Mouse (Mus musculus): Measurements from ENCODE around the gene Apobec1. TPM values are rescaled to one million over a fixed set of nuclear protein-coding genes. Genes with fewer than 3 reads are reported as not detected.

Gene Apobec1
- polyA plus RNA-seq, 1 experiment from 2014 or later = 6.3 TPM

DNA sequence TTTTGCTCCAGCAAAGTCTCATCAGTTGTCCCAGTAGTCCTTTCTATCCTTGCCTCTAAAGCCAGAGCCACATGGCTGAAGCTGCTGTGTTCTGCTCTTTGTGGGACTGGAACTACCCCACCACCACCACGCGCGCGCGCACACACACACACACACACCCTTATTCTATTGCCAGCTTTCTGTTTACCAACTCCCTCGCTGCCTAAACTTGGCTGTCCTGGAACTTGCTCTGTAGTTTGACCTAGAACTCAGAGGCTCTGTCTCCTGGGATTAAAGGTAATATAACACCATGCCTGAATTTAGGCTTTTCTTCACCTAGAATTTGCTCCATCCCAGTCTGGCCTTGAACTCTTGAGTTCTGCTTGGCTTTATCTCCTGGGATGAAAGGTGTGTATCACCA lies 18.8 kb upstream of the Apobec1 start:
- no peak for ATAC-seq
- H3K36me3 ChIP-seq = no peaks in the 10 kb centered on the region
- no peaks in the 10 kb centered on the region for H3K27me3 ChIP-seq (replicated peaks)
- H3K9me3 ChIP-seq = no peaks in the 10 kb centered on the region
- H3K4me1 ChIP-seq (replicated peaks) = no peaks in the 10 kb centered on the region
- no peak overlapping the region for H3K27ac ChIP-seq
- 90% methylated on average over 6 of the region's 6 CpGs for WGBS
- no peak overlapping the region for H3K9ac ChIP-seq
- H3K4me3 ChIP-seq (replicated peaks) = no peak overlapping the region
- H3K4me2 ChIP-seq (replicated peaks) = no peak overlapping the region

DNA sequence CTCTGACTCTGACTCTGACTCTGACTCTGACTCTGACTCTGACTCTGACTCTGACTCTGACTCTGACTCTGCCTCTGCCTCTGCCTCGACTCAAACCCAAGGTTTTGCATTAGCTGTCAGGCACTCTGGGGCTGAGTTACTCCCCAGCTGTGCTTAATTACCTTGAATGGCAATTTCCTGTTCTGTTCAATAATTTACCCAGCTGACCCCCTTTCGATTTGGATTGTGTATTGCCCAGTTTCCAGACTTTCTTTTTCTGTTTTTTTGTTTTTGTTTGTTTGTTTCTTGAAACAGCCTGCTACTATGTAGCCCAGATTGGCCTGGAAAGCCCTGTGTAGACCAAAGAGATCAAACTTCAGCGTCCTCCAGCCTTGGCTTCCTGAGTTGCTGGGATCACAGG lies 13.8 kb upstream of the Apobec1 start:
- Histone ChIP-seq H3K27me3 (replicated peaks) (no peaks in the 10 kb centered on the region), H3K36me3 (no peaks in the 10 kb centered on the region), H3K27ac (no peak overlapping the region), H3K4me2 (replicated peaks) (no peak overlapping the region), H3K9ac (no peak overlapping the region), H3K9me3 (no peaks in the 10 kb centered on the region), H3K4me1 (replicated peaks) (no peaks in the 10 kb centered on the region), H3K4me3 (replicated peaks) (no peak overlapping the region)
- 60% methylated on average over 3 of the region's 3 CpGs for WGBS
- no peak for ATAC-seq

DNA sequence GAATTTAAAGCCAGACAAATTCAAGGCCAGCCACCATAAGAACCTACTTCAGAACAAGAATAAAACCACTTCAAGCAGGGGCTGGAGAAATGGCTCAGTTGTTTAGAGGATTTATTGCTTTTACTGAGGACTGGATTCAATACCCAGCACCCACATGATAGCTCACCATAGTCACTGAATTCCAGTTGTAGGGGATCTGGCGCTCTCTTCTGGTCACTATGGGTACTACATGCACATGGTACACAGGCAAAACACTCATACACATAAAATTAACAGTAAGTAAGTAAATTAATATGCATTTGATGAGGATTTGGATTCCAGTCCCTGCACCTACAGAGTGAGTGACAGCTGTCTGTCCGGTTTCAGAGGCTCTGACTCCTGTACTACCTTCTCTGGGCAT lies 11.8 kb upstream of the Apobec1 start:
- Histone ChIP-seq H3K9ac (no peak overlapping the region), H3K36me3 (no peaks in the 10 kb centered on the region), H3K4me1 (replicated peaks) (no peaks in the 10 kb centered on the region), H3K27me3 (replicated peaks) (no peaks in the 10 kb centered on the region), H3K4me3 (replicated peaks) (no peak overlapping the region), H3K4me2 (replicated peaks) (no peak overlapping the region), H3K27ac (no peak overlapping the region), H3K9me3 (no peaks in the 10 kb centered on the region)
- WGBS = 55% methylated on average over 2 of the region's 2 CpGs
- no peak for ATAC-seq

DNA sequence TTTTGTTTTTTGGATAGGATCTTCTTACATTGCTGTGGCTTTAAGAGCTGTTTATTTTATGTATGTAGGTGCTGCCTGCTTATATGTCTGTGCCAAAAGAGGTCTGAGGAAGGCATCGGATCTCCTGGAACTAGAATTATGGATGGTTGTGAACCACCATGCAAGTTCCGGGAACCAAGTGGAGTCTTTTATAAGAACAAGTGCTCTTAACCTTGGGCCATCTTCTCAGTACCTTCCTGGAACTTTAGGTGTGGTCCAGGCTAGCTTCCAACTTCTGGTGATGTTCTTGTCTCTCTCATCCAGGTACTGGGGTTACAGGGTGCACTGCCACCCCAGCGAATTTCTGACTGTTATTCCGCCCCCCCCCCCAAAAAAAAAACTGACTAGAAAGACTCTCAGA lies 10.2 kb upstream of the Apobec1 start:
- 76% methylated on average over 4 of the region's 4 CpGs for WGBS
- no peaks in the 10 kb centered on the region for H3K9me3 ChIP-seq

DNA sequence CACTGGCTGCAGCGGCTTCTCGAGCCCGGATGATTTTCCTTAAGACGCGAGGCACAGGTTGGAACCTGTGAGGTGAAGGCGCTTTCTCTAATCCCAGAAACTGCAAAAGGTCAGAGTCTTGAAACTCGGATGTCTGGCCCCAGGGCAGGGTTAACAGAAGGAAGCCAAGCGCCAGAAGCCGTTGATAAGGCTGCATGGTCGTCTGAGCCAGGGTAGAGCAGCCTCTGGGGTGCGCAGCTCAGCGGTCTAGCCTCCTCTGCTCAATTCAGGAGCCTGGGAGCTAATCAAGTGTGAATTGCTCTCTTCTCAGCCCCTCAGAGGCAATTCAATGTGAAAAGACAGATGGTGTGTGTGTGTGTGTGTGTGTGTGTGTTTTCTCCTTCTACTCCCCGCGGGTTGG lies 7.5 kb upstream of the Apobec1 start, which contains the start of gene Gdf3:
Gene Gdf3, minus strand, starts transcription at position 317 of the 400 bp plus-strand sequence.
- Histone ChIP-seq H3K4me3 (replicated peaks) (no peak within 1 kb of the TSS), H3K27ac (no peak within 1 kb of the TSS), H3K4me1 (replicated peaks) (no peaks in the 10 kb centered on the region), H3K9me3 (no peaks in the 10 kb centered on the region), H3K36me3 (no peaks in the 10 kb centered on the region), H3K4me2 (replicated peaks) (no peak within 1 kb of the TSS), H3K27me3 (replicated peaks) (no peaks in the 10 kb centered on the region), H3K9ac (no peak within 1 kb of the TSS)
- 0 out of 2 replicates have a peak, but pooled peaks have one; percentile 64 for ATAC-seq
- WGBS = 49% methylated on average over 14 of the region's 14 CpGs

More for the DNA sequence above, 10.2 kb upstream of the Apobec1 start:
- Histone ChIP-seq H3K4me1 (replicated peaks) (no peaks in the 10 kb centered on the region), H3K27me3 (replicated peaks) (no peaks in the 10 kb centered on the region), H3K27ac (no peak overlapping the region), H3K4me2 (replicated peaks) (no peak overlapping the region), H3K9ac (no peak overlapping the region), H3K36me3 (no peaks in the 10 kb centered on the region), H3K4me3 (replicated peaks) (no peak overlapping the region)
- no peak for ATAC-seq

DNA sequence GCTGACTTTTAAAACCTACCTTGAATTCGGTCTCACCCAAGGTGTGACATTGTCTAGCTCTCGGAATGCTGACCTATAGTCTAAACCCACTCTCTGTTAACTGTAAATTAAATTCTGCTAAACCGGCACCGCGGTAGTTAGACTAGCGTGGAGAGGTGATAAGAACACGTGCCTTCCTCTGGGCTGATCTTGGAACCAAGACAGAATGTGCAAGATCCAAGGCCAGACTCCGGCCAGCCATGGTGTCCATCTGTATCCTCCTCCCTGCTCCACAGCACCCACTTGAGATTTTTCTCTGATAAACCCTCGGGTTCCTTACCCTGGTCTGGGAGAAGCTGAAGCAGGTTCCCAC lies 7.1 kb upstream of the Apobec1 start:
- 53% methylated on average over 9 of the region's 9 CpGs for WGBS

DNA sequence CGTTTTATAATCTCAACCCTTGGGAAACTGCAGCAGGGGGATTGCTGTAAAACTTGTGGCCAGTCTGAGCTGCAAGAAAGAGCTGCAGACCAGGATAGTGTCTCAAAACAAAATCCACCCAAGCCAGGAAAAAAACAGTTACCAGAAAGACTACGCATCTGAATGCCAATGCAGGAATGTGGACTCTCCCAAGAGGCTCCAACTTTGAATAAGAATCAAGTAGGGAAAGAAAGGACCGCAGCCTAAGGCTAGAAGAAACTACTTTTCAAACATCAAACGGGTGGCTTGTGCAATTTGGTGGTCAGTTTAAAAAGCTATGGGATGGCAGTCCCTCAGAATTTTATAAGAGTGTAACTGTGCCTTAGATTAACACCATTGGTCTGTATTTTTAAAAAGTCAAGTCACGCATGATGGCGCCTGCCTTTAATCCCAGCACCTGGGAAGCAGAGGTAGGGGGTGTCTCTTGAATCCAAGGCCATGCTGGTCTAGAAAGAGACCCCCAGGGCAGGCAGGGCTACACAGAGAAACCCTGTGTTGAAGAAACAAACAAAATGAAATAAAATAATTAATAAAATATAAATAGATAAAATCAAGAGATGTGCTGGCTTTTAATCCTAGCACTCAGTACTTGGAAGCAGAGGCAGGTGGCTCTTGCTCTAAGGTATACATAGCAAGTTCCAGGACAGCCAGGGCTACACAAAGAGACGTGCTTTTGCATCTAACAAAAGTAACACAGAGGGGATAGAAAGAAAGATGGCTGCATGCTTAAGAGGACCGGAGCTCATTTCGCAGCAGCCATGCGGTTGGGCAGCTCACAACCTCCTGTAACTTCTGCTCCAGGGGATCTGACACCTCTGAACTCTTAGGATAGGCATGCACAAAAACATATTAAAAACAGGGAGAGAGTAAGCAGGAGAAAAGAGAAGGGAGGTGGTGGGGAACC lies 6.5 kb upstream of the Apobec1 start:
- Histone ChIP-seq H3K27ac (no peak overlapping the region), H3K9me3 (no peaks in the 10 kb centered on the region), H3K27me3 (replicated peaks) (no peaks in the 10 kb centered on the region), H3K4me3 (replicated peaks) (no peak overlapping the region), H3K4me2 (replicated peaks) (no peak overlapping the region), H3K9ac (no peak overlapping the region), H3K4me1 (replicated peaks) (no peaks in the 10 kb centered on the region), H3K36me3 (no peaks in the 10 kb centered on the region)
- 78% methylated on average over 10 of the region's 10 CpGs for WGBS
- no peak for ATAC-seq

More for the DNA sequence above, 7.1 kb upstream of the Apobec1 start:
- H3K36me3 ChIP-seq = no peaks in the 10 kb centered on the region
- H3K4me3 ChIP-seq (replicated peaks) = no peak overlapping the region
- H3K27ac ChIP-seq = no peak overlapping the region
- ATAC-seq = no peak
- no peak overlapping the region for H3K4me2 ChIP-seq (replicated peaks)
- H3K9me3 ChIP-seq = no peaks in the 10 kb centered on the region
- H3K27me3 ChIP-seq (replicated peaks) = no peaks in the 10 kb centered on the region
- H3K4me1 ChIP-seq (replicated peaks) = no peaks in the 10 kb centered on the region
- no peak overlapping the region for H3K9ac ChIP-seq

DNA sequence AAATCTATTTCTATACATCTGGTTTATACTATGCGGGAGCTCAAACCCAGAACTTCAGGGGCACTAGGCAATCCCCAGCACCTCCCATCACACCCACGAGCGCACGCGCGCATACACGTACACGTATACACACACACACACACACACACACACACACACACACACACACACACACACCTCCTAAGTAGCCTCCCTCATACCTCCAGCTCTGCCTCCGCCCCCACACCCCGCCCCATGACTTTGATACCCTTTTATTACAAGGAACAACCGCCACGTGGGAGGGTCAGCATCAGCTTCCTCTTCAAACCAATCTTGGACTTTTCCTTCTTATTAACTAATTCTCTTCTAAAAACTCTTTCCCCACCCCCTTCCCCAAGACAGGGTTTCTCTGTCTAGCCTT lies 5.5 kb upstream of the Apobec1 start:
- Histone ChIP-seq H3K4me3 (replicated peaks) (no peak overlapping the region), H3K4me2 (replicated peaks) (no peak overlapping the region), H3K9me3 (no peaks in the 10 kb centered on the region), H3K27ac (no peak overlapping the region), H3K4me1 (replicated peaks) (no peaks in the 10 kb centered on the region), H3K27me3 (replicated peaks) (no peaks in the 10 kb centered on the region), H3K9ac (no peak overlapping the region), H3K36me3 (no peaks in the 10 kb centered on the region)
- WGBS = 91% methylated on average over 12 of the region's 12 CpGs
- no peak for ATAC-seq

DNA sequence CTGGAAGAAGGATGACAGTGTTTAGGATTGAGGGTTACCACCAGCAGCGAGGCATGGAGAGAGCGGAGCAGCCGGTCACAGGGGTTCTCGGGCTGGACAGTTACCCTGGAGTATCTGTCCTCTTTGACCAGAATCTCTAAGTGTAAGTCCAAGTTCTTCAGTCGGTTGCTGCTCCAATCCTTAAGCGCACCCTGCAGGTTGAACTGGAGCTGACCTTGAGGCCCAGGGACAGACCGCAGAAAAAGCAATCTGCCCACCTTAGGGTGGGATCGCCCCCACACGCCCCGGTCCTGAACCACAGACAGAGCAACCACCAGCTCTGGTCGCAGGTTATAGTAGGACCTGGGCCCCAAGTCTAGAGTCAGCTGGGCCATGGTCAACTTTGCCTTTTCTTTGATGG lies 4.4 kb upstream of the Apobec1 start:
- ATAC-seq = no peak
- H3K27me3 ChIP-seq (replicated peaks) = no peaks in the 10 kb centered on the region
- 92% methylated on average over 11 of the region's 11 CpGs for WGBS

DNA sequence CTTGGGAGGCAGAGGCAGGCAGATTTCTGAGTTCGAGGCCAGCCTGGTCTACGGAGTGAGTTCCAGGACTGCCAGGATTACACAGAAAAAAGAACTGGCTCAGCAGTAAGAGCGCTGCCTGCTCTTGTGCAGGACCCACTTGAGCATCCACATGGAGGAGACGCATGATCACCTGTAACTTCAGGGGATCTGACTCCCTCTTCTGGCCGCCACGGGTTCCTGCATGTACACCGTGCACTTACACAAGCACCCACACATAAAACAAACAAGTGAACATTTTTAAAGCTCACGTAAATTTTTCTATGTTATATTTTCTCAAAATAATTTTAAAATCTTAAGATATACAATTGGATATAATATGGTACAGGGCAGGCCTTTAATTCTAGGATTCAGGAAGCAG lies 3.2 kb upstream of the Apobec1 start:
- Histone ChIP-seq H3K9me3 (no peaks in the 10 kb centered on the region), H3K36me3 (no peaks in the 10 kb centered on the region), H3K4me1 (replicated peaks) (no peaks in the 10 kb centered on the region), H3K27me3 (replicated peaks) (no peaks in the 10 kb centered on the region), H3K9ac (no peak overlapping the region), H3K27ac (no peak overlapping the region), H3K4me3 (replicated peaks) (no peak overlapping the region), H3K4me2 (replicated peaks) (no peak overlapping the region)
- WGBS = 89% methylated on average over 8 of the region's 8 CpGs
- no peak for ATAC-seq

More for the DNA sequence above, 4.4 kb upstream of the Apobec1 start:
- Histone ChIP-seq H3K4me2 (replicated peaks) (no peak overlapping the region), H3K9ac (no peak overlapping the region), H3K9me3 (no peaks in the 10 kb centered on the region), H3K4me1 (replicated peaks) (no peaks in the 10 kb centered on the region), H3K27ac (no peak overlapping the region), H3K4me3 (replicated peaks) (no peak overlapping the region), H3K36me3 (no peaks in the 10 kb centered on the region)

DNA sequence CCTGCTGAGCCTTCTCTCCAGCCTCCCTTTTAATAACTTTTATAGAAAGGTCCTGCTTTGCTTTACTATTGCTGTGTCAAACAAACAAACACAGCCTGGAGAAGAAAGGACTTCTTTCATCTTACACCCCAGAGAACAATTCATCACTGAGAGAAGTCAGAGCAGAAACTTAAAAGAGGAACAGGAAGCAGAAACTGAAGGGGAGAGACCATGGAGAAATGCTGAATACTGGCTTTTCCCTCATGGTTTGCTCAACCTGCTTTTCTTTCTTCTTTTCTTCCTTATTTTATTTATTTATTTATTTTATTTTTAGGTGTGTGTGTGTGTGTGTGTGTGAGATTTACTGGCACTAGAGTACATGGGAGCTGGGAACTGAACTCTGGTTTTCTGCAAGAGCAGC lies 2.0 kb upstream of the Apobec1 start:
- H3K4me3 ChIP-seq (replicated peaks) = no peak overlapping the region
- no peak overlapping the region for H3K4me2 ChIP-seq (replicated peaks)
- no peaks in the 10 kb centered on the region for H3K27me3 ChIP-seq (replicated peaks)
- no peaks in the 10 kb centered on the region for H3K9me3 ChIP-seq
- H3K4me1 ChIP-seq (replicated peaks) = no peaks in the 10 kb centered on the region
- no peak overlapping the region for H3K9ac ChIP-seq
- ATAC-seq = no peak
- no peak overlapping the region for H3K27ac ChIP-seq
- H3K36me3 ChIP-seq = no peaks in the 10 kb centered on the region

DNA sequence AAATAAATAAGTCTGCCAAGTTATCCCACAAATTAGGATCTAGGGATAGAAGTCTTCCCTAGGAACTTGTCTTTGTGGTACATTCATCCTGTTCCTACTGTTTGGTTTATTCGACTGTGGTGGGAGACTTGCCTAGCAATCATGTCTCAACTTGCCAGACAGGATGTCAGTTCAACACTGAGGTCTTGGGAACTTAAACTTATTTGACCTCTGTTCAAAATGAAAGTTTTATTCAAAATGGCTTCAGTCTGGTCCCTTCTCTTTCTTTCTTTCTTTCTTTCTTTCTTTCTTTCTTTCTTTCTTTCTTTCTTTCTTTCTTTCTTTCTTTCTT lies 713 bp upstream of the Apobec1 start:
- Histone ChIP-seq H3K9me3 (no peaks in the 10 kb centered on the region), H3K27me3 (replicated peaks) (no peaks in the 10 kb centered on the region), H3K9ac (no peak overlapping the region), H3K36me3 (no peaks in the 10 kb centered on the region), H3K27ac (peak overlapping the region; percentile 51; the same call in 1 of the 2 replicates), H3K4me1 (replicated peaks) (no peaks in the 10 kb centered on the region), H3K4me2 (replicated peaks) (peak overlapping the region; percentile 69), H3K4me3 (replicated peaks) (peak overlapping the region; percentile 42; the same call in 1 of the 2 replicates)
- WGBS = 11% methylated on average over 1 of the region's 1 CpGs
- 0 out of 2 replicates have a peak, but pooled peaks have one; percentile 27 for ATAC-seq

DNA sequence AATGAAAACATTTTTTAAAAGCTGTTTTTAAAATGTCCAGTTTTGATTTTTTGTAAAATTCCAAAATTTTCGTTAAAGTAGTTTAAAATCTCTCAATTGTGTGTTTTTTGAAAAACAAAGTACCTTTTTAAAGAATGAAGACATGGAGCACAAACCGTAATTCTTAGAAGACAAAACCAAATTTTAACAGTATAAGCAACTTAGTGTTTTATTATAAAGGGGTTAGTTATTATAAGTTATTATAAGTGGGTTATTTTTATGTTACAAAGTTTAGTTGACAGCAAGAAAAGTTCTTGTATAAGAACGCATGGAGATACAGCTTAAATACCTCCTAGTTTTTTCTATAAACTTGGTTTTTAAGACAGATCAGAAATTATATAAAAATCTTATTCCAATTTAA lies 629 bp downstream of the Apobec1 start:
- no peak for ATAC-seq
- H3K4me1 ChIP-seq (replicated peaks) = no peaks in the 10 kb centered on the region
- H3K27ac ChIP-seq = no peak overlapping the region
- no peak overlapping the region for H3K4me3 ChIP-seq (replicated peaks)
- no peaks in the 10 kb centered on the region for H3K9me3 ChIP-seq
- WGBS = 80% methylated on average over 3 of the region's 3 CpGs
- H3K27me3 ChIP-seq (replicated peaks) = no peaks in the 10 kb centered on the region
- peak overlapping the region; percentile 69 for H3K4me2 ChIP-seq (replicated peaks)
- no peak overlapping the region for H3K9ac ChIP-seq
- H3K36me3 ChIP-seq = no peaks in the 10 kb centered on the region

Measured in intestine, embryonic 15.5 days (tissue).